Mouse (Mus musculus): Measurements from ENCODE around the gene Gpr132.

GRCm38 (mm10) chr12:112916698-112917400 lies 48.8 kb upstream of the Gpr132 start:
- no peak for TF ChIP-seq POLR2A (IDR thresholded peaks at IDR 0.05; ENCODE audit: low read depth, low read length)
- TF ChIP-seq CTCF (conservative IDR thresholded peaks at IDR 0.05; ENCODE audit: insufficient read depth, insufficient read length, low read depth, low read length), result no peak

All from kidney, adult 2 months (tissue).